Mouse (Mus musculus): ENCODE results near the gene Gm17606. TPM values are rescaled to one million over a fixed set of nuclear protein-coding genes. Genes with fewer than 3 reads are reported as not detected.

The Gm17606 gene
- polyA plus RNA-seq, 1 experiment from 2014 or later: not detected

- Histone ChIP-seq H3K9me3 (no peaks in the 10 kb centered on the region), H3K9ac (no peak overlapping the region), H3K27ac (no peak overlapping the region), H3K4me1 (replicated peaks) (no peaks in the 10 kb centered on the region), H3K4me2 (replicated peaks) (no peak overlapping the region), H3K4me3 (replicated peaks) (no peak overlapping the region), H3K36me3 (peaks cover 5% of the 10 kb centered on the region), H3K27me3 (replicated peaks) (no peaks in the 10 kb centered on the region)
- ATAC-seq: no peak
- WGBS: 86% methylated on average over 2 of the region's 2 CpGs
These were observed 11.0 kb upstream of the Gm17606 start for GRCm38 (mm10) chr14:54629797-54630196.

- Histone ChIP-seq H3K4me1 (replicated peaks) (no peaks in the 10 kb centered on the region), H3K36me3 (peaks cover 6% of the 10 kb centered on the region), H3K27ac (no peak overlapping the region), H3K27me3 (replicated peaks) (no peaks in the 10 kb centered on the region), H3K4me3 (replicated peaks) (no peak overlapping the region), H3K4me2 (replicated peaks) (no peak overlapping the region), H3K9me3 (no peaks in the 10 kb centered on the region), H3K9ac (no peak overlapping the region)
- WGBS: 81% methylated on average over 11 of the region's 11 CpGs
- no peak for ATAC-seq
These were observed 10.0 kb upstream of the Gm17606 start for GRCm38 (mm10) chr14:54630583-54631239.

- H3K27ac ChIP-seq: no peak overlapping the region
- H3K27me3 ChIP-seq (replicated peaks): no peaks in the 10 kb centered on the region
- no peak overlapping the region for H3K4me2 ChIP-seq (replicated peaks)
- no peak overlapping the region for H3K4me3 ChIP-seq (replicated peaks)
- no peak for ATAC-seq
- H3K9me3 ChIP-seq: no peaks in the 10 kb centered on the region
- peaks cover 10% of the 10 kb centered on the region for H3K36me3 ChIP-seq
- H3K4me1 ChIP-seq (replicated peaks): no peaks in the 10 kb centered on the region
- H3K9ac ChIP-seq: no peak overlapping the region
- 57% methylated on average over 4 of the region's 4 CpGs for WGBS
These were observed 9.5 kb upstream of the Gm17606 start for GRCm38 (mm10) chr14:54631240-54631599.

GRCm38 (mm10) chr14:54632252-54632651 lies 8.5 kb upstream of the Gm17606 start:
- 93% methylated on average over 36 of the region's 37 CpGs for WGBS
- no peak overlapping the region for H3K9ac ChIP-seq
- peaks cover 10% of the 10 kb centered on the region for H3K36me3 ChIP-seq
- no peak overlapping the region for H3K4me3 ChIP-seq (replicated peaks)
- no peaks in the 10 kb centered on the region for H3K27me3 ChIP-seq (replicated peaks)
- H3K4me2 ChIP-seq (replicated peaks): no peak overlapping the region
- ATAC-seq: no peak
- H3K27ac ChIP-seq: no peak overlapping the region
- H3K9me3 ChIP-seq: no peaks in the 10 kb centered on the region
- no peaks in the 10 kb centered on the region for H3K4me1 ChIP-seq (replicated peaks)

- Histone ChIP-seq H3K27me3 (replicated peaks) (no peaks in the 10 kb centered on the region), H3K9ac (no peak overlapping the region), H3K4me3 (replicated peaks) (no peak overlapping the region), H3K4me1 (replicated peaks) (0 out of 2 replicates have a peak, but pooled peaks cover 3% of the 10 kb centered on the region), H3K27ac (no peak overlapping the region), H3K36me3 (peaks cover 10% of the 10 kb centered on the region), H3K4me2 (replicated peaks) (no peak overlapping the region), H3K9me3 (no peaks in the 10 kb centered on the region)
- 80% methylated on average over 4 of the region's 4 CpGs for WGBS
- ATAC-seq: no peak
These were observed 6.6 kb upstream of the Gm17606 start for GRCm38 (mm10) chr14:54634182-54634581.

GRCm38 (mm10) chr14:54636954-54637353 lies 3.8 kb upstream of the Gm17606 start:
- WGBS: 56% methylated on average over 8 of the region's 8 CpGs
- peaks cover 10% of the 10 kb centered on the region for H3K36me3 ChIP-seq
- no peaks in the 10 kb centered on the region for H3K27me3 ChIP-seq (replicated peaks)

GRCm38 (mm10) chr14:54638210-54638609 lies 2.5 kb upstream of the Gm17606 start:
- Histone ChIP-seq H3K36me3 (peaks cover 18% of the 10 kb centered on the region), H3K9ac (no peak overlapping the region), H3K4me1 (replicated peaks) (peaks cover 16% of the 10 kb centered on the region), H3K27ac (no peak overlapping the region), H3K4me3 (replicated peaks) (no peak overlapping the region), H3K4me2 (replicated peaks) (no peak overlapping the region), H3K27me3 (replicated peaks) (no peaks in the 10 kb centered on the region), H3K9me3 (no peaks in the 10 kb centered on the region)
- no peak for ATAC-seq
- WGBS: 67% methylated on average over 5 of the region's 5 CpGs

More at GRCm38 (mm10) chr14:54636954-54637353, 3.8 kb upstream of the Gm17606 start:
- ATAC-seq: no peak
- Histone ChIP-seq H3K4me3 (replicated peaks) (no peak overlapping the region), H3K27ac (no peak overlapping the region), H3K4me1 (replicated peaks) (peaks cover 16% of the 10 kb centered on the region), H3K9ac (no peak overlapping the region), H3K9me3 (no peaks in the 10 kb centered on the region), H3K4me2 (replicated peaks) (no peak overlapping the region)

- Histone ChIP-seq H3K36me3 (peaks cover 34% of the 10 kb centered on the region), H3K27ac (no peak overlapping the region; the same call in 1 of the 2 replicates), H3K4me3 (replicated peaks) (peak overlapping the region; percentile 74), H3K9ac (0 out of 2 replicates have a peak overlapping the region, but pooled peaks have one; percentile 28), H3K4me1 (replicated peaks) (peaks cover 16% of the 10 kb centered on the region), H3K9me3 (no peaks in the 10 kb centered on the region), H3K4me2 (replicated peaks) (peak overlapping the region; percentile 89), H3K27me3 (replicated peaks) (no peaks in the 10 kb centered on the region)
- no peak for ATAC-seq
- 20% methylated on average over 4 of the region's 4 CpGs for WGBS
These were observed 631 bp upstream of the Gm17606 start for GRCm38 (mm10) chr14:54640121-54640520.

GRCm38 (mm10) chr14:54641305-54641969 lies 685 bp downstream of the Gm17606 start, which contains the start of gene Cdh24:
Cdh24 (minus strand) TSS chr14:54641364.
- H3K4me1 ChIP-seq (replicated peaks): peaks cover 16% of the 10 kb centered on the region
- peak; percentile 97 for ATAC-seq
- peak within 1 kb of the TSS; percentile 67 for H3K27ac ChIP-seq
- H3K9ac ChIP-seq: peak within 1 kb of the TSS; percentile 83
- H3K4me2 ChIP-seq (replicated peaks): peak within 1 kb of the TSS; percentile 89
- peaks cover 40% of the 10 kb centered on the region for H3K36me3 ChIP-seq
- H3K4me3 ChIP-seq (replicated peaks): peak within 1 kb of the TSS; percentile 74
- WGBS: 0% methylated on average over 51 of the region's 52 CpGs
- no peaks in the 10 kb centered on the region for H3K9me3 ChIP-seq
- H3K27me3 ChIP-seq (replicated peaks): no peaks in the 10 kb centered on the region

GRCm38 (mm10) chr14:54642224-54642944 lies 1.6 kb downstream of the Gm17606 start:
- Histone ChIP-seq H3K27me3 (replicated peaks) (no peaks in the 10 kb centered on the region), H3K4me3 (replicated peaks) (no peak overlapping the region), H3K9ac (no peak overlapping the region), H3K9me3 (no peaks in the 10 kb centered on the region), H3K36me3 (peaks cover 50% of the 10 kb centered on the region), H3K27ac (no peak overlapping the region), H3K4me2 (replicated peaks) (no peak overlapping the region), H3K4me1 (replicated peaks) (peaks cover 16% of the 10 kb centered on the region)
- WGBS: 83% methylated on average over 25 of the region's 25 CpGs
- no peak for ATAC-seq

- ATAC-seq: no peak
- H3K4me2 ChIP-seq (replicated peaks): no peak overlapping the region
- no peak overlapping the region for H3K27ac ChIP-seq
- H3K27me3 ChIP-seq (replicated peaks): no peaks in the 10 kb centered on the region
- H3K4me1 ChIP-seq (replicated peaks): peaks cover 16% of the 10 kb centered on the region
- H3K4me3 ChIP-seq (replicated peaks): no peak overlapping the region
- no peaks in the 10 kb centered on the region for H3K9me3 ChIP-seq
- H3K36me3 ChIP-seq: peaks cover 52% of the 10 kb centered on the region
- H3K9ac ChIP-seq: no peak overlapping the region
- 91% methylated on average over 2 of the region's 2 CpGs for WGBS
These were observed 2.3 kb downstream of the Gm17606 start for GRCm38 (mm10) chr14:54643011-54643410.

GRCm38 (mm10) chr14:54644294-54644693 lies 3.5 kb downstream of the Gm17606 start:
- peaks cover 62% of the 10 kb centered on the region for H3K36me3 ChIP-seq
- WGBS: 87% methylated on average over 9 of the region's 9 CpGs

More at GRCm38 (mm10) chr14:54644294-54644693, 3.5 kb downstream of the Gm17606 start:
- Histone ChIP-seq H3K9ac (no peak overlapping the region), H3K9me3 (no peaks in the 10 kb centered on the region), H3K27ac (no peak overlapping the region), H3K4me1 (replicated peaks) (peaks cover 11% of the 10 kb centered on the region), H3K4me2 (replicated peaks) (no peak overlapping the region), H3K4me3 (replicated peaks) (no peak overlapping the region), H3K27me3 (replicated peaks) (no peaks in the 10 kb centered on the region)
- no peak for ATAC-seq
